Mouse (Mus musculus) limb, embryonic 14.5 days (tissue): Measurements from ENCODE around the gene Klk10. TPM values are rescaled to one million over a fixed set of nuclear protein-coding genes. Genes with fewer than 3 reads are reported as not detected.

Experiments
- ATAC-seq: fragments of 200-750 bp; cut with Nextera tagmentation; 2 replicates; pipeline ENCODE4 v1.8.0; 2017; ENCODE audit warnings: low read depth, moderate number of reproducible peaks, moderate TSS enrichment; ENCODE audit not compliant: low FRiP score
- DNase-seq: peaks from one replicate; pipeline ENCODE4 v3.0.0-alpha.2; 2015; ENCODE audit warnings: low spot score
- H3K27ac ChIP-seq: fragments of 300-500 bp; sonication (generic); replicated peaks from 2 replicates; pipeline ENCODE4 v1.5.1; 2014; ENCODE audit warnings: low read depth, mild to moderate bottlenecking, low read length, moderate library complexity, mixed read lengths
- H3K27me3 ChIP-seq: fragments of 300-500 bp; sonication (generic); 2 replicates; pipeline ENCODE4 v1.6.1; 2014; ENCODE audit warnings: low read length, mixed read lengths; ENCODE audit not compliant: control insufficient read depth, insufficient read depth
- H3K36me3 ChIP-seq: fragments of 300-500 bp; sonication (generic); 2 replicates; pipeline ENCODE4 v1.6.1; 2014; ENCODE audit warnings: mild to moderate bottlenecking, low read length, moderate library complexity, mixed read lengths; ENCODE audit not compliant: control insufficient read depth, insufficient read depth
- H3K4me1 ChIP-seq: fragments of 300-500 bp; sonication (generic); 2 replicates; pipeline ENCODE4 v1.6.1; 2014; ENCODE audit warnings: antibody characterized with exemption, low read length, mixed read lengths; ENCODE audit not compliant: control insufficient read depth, insufficient read depth
- H3K4me2 ChIP-seq: fragments of 300-500 bp; sonication (generic); replicated peaks from 2 replicates; pipeline ENCODE4 v1.6.1; 2014; ENCODE audit warnings: low read depth, mild to moderate bottlenecking, low read length, moderate library complexity; ENCODE audit not compliant: severe bottlenecking
- H3K4me3 ChIP-seq: fragments of 300-500 bp; sonication (generic); replicated peaks from 2 replicates; pipeline ENCODE4 v1.5.1; 2014; ENCODE audit warnings: low read length
- H3K9ac ChIP-seq: fragments of 300-500 bp; sonication (generic); 2 replicates; pipeline ENCODE4 v1.6.1; 2014; ENCODE audit warnings: mild to moderate bottlenecking, low read depth, low read length, moderate library complexity; ENCODE audit not compliant: severe bottlenecking
- H3K9me3 ChIP-seq: fragments of 300-500 bp; sonication (generic); 2 replicates; pipeline ENCODE4 v1.6.1; 2016; ENCODE audit warnings: low read length; ENCODE audit not compliant: control insufficient read depth
- POLR2A ChIP-seq: fragments of 200-500 bp; IDR thresholded peaks from 2 replicates; pipeline ENCODE4 v1.8.0; 2012; ENCODE audit warnings: inconsistent platforms, mild to moderate bottlenecking, moderate library complexity, borderline replicate concordance; ENCODE audit not compliant: insufficient read depth, insufficient read length; ENCODE audit errors: extremely low read depth
- WGBS: fragments of 180-500 bp; shearing (Covaris S2); extraction: QIAGEN DNeasy Blood & Tissue Kit; methylation state at CpG from one replicate; pipeline ENCODE4 v1.1.7; 2014; 5-methylcytosine and 5-hydroxymethylcytosine counted together
- polyA plus RNA-seq, 2 experiments: library from polyadenylated mRNA; depleted of rRNA in 1 of 2; stranded (reverse) in 1 of 2; unstranded in 1 of 2; fragments of >200 nt; fragmentation: Nextera tagmentation in 1 of 2; extraction: Ambion mirVana in 1 of 2; gene quantifications; 2 replicates each; pipeline versions ENCODE4 v1.2.1 to v1.2.3; 2012 to 2014

Klk10 gene
- polyA plus RNA-seq, 2 experiments: 6.8 to 7.5 TPM

GRCm38 (mm10) chr7:43770701-43771100 is 10.1 kb upstream of the Klk10 start:
- H3K27me3 ChIP-seq: no peaks in the 10 kb centered on the region
- no peak for DNase-seq

DNA sequence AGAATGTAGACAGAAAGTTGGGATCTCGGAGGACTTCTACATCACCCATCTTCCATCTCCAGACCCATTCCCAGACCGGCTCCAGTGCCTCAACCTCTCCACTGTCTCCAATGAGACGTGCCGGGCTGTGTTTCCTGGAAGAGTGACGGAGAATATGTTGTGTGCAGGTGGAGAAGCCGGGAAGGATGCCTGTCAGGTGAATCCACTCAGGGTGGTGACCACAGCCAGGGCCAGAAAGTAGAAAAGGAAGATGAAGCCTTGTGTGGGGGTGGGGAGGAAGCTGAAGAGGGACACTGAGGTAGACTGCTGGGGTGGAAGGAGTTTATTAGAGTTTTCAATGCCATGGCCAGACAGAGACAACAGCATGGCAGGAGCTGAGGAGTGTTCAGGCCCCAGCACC is 8.9 kb upstream of the Klk10 start:
- DNase-seq (no peak), ATAC-seq (no peak)
- Histone ChIP-seq H3K27ac (no peak overlapping the region), H3K4me3 (no peak overlapping the region), H3K9ac (no peak overlapping the region), H3K4me2 (no peak overlapping the region), H3K4me1 (no peaks in the 10 kb centered on the region), H3K36me3 (no peaks in the 10 kb centered on the region), H3K9me3 (no peaks in the 10 kb centered on the region), H3K27me3 (no peaks in the 10 kb centered on the region)
- WGBS: 85% methylated on average over 6 of the region's 6 CpGs
- TF ChIP-seq POLR2A: no peak

More at GRCm38 (mm10) chr7:43770701-43771100, 10.1 kb upstream of the Klk10 start:
- no peak for ATAC-seq
- Histone ChIP-seq H3K4me2 (no peak overlapping the region), H3K9ac (no peak overlapping the region), H3K4me3 (no peak overlapping the region), H3K9me3 (no peaks in the 10 kb centered on the region), H3K4me1 (no peaks in the 10 kb centered on the region), H3K36me3 (no peaks in the 10 kb centered on the region), H3K27ac (no peak overlapping the region)
- TF ChIP-seq POLR2A: no peak
- 93% methylated on average over 10 of the region's 10 CpGs for WGBS

DNA sequence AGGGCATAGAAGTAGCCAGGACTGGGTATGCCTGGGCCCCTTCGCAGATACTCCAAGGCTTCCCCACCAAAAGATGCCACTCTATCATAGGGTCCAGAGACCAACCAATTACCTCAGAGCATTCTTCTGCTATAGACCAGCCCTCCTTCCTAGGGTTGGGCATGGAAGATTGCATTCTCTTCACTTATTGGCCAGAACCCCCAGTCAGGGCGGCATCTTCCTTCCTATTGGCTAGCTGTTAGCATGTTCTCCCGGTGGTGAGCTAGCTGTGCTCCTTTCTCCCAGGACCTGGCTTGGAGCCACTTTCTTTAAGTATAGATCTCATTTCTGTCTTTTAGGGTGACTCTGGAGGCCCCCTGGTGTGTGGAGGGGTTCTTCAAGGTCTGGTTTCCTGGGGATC is 7.9 kb upstream of the Klk10 start:
- Histone ChIP-seq H3K4me3 (no peak overlapping the region), H3K27me3 (no peaks in the 10 kb centered on the region), H3K9me3 (no peaks in the 10 kb centered on the region), H3K4me1 (no peaks in the 10 kb centered on the region), H3K36me3 (no peaks in the 10 kb centered on the region), H3K4me2 (no peak overlapping the region), H3K9ac (no peak overlapping the region), H3K27ac (no peak overlapping the region)
- no peak for TF ChIP-seq POLR2A
- 74% methylated on average over 3 of the region's 3 CpGs for WGBS
- ATAC-seq (no peak), DNase-seq (no peak)

DNA sequence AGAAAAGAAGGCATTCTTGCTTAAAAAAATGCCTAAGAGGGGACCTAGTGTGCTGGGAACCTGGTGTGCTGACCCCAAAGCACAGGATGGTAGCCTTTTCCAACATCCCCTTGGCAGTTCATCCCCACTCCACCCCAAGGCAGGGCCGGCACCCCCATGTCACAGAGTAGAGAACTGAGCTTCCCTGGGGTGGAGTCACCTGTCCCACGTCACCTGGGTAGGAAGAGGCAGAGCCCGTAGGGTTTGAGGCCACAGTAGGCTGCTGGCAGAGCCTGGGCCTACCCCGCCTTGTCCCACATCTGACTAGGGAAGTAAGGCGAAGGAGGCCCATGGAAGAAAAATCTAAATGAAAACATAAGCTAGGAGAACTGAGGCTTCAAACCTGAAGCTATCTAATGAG is 6.5 kb upstream of the Klk10 start, which contains the start of gene Klk11:
Gene Klk11, plus strand, starts transcription at position 241 of the 400 bp plus-strand sequence.
- ATAC-seq: no peak
- Histone ChIP-seq H3K9me3 (no peaks in the 10 kb centered on the region), H3K4me1 (no peaks in the 10 kb centered on the region), H3K27me3 (no peaks in the 10 kb centered on the region), H3K4me2 (no peak within 1 kb of the TSS), H3K9ac (no peak within 1 kb of the TSS), H3K4me3 (no peak within 1 kb of the TSS), H3K27ac (no peak within 1 kb of the TSS), H3K36me3 (no peaks in the 10 kb centered on the region)
- no peak for TF ChIP-seq POLR2A
- 78% methylated on average over 5 of the region's 5 CpGs for WGBS
- DNase-seq: no peak

- H3K27ac ChIP-seq: no peak overlapping the region
- DNase-seq: no peak
- WGBS: 39% methylated on average over 6 of the region's 6 CpGs
Measured at GRCm38 (mm10) chr7:43774802-43775201, 6.0 kb upstream of the Klk10 start.

GRCm38 (mm10) chr7:43775311-43776057 is 5.4 kb upstream of the Klk10 start:
- Histone ChIP-seq H3K9ac (no peak overlapping the region), H3K4me1 (no peaks in the 10 kb centered on the region), H3K27me3 (no peaks in the 10 kb centered on the region), H3K36me3 (no peaks in the 10 kb centered on the region), H3K9me3 (no peaks in the 10 kb centered on the region), H3K27ac (no peak overlapping the region), H3K4me3 (no peak overlapping the region), H3K4me2 (no peak overlapping the region)
- TF ChIP-seq POLR2A: no peak
- ATAC-seq (no peak), DNase-seq (no peak)
- 48% methylated on average over 5 of the region's 7 CpGs for WGBS

More at GRCm38 (mm10) chr7:43774802-43775201, 6.0 kb upstream of the Klk10 start:
- no peak overlapping the region for H3K4me3 ChIP-seq
- TF ChIP-seq POLR2A: no peak
- no peaks in the 10 kb centered on the region for H3K36me3 ChIP-seq
- no peak overlapping the region for H3K9ac ChIP-seq
- no peaks in the 10 kb centered on the region for H3K27me3 ChIP-seq
- H3K4me1 ChIP-seq: no peaks in the 10 kb centered on the region
- no peak for ATAC-seq
- H3K4me2 ChIP-seq: no peak overlapping the region
- no peaks in the 10 kb centered on the region for H3K9me3 ChIP-seq
